Comparison of ENCODE assay signal across 21 mouse cellular contexts in the genomic region with DNA sequence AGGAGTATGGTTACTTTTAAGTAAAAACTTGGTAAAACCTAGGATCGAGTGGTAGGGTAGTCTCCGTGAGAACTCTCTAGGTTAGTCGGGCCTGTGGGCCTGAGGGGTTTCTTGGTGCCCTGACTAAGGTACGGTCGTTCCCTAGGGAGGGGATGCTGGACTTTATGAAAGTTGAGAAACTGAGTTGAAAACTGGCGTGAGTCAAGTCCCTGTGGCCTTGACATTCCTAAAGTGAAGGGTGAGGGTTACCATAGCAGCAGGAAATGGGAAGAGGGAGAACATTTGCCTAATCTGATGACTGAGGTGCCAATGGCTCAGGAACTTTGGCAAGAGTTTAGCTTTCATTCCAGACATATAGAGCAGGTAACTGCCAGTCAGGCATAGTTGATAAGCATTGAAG.
DNase-seq lines count a peak whose midpoint lies in the region.
"Had no signal": no experiment of that assay in that cellular context is flagged by ENCODE, and none has a peak within 500 bp of the region (broad histone marks: within the 10 kb centered on the region; RNA-seq: fewer than 3 reads in every experiment).

No protein-coding gene starts in this region.

- no peaks in the 10 kb centered on the region for H3K9me3 ChIP-seq in midbrain, embryonic 10.5 days (replicated peaks)
- H3K9me3 ChIP-seq: embryonic facial prominence, embryonic 10.5 days; embryonic facial prominence, embryonic 12.5 days; forebrain, embryonic 13.5 days; forebrain, embryonic 15.5 days had no signal

- no peak overlapping the region for H3K27ac ChIP-seq in midbrain, embryonic 10.5 days (replicated peaks)
- H3K27ac ChIP-seq: embryonic facial prominence, embryonic 10.5 days; embryonic facial prominence, embryonic 12.5 days; forebrain, embryonic 13.5 days; forebrain, embryonic 15.5 days had no signal

- peaks cover 6% of the 10 kb centered on the region for H3K4me1 ChIP-seq in midbrain, embryonic 10.5 days
- H3K4me1 ChIP-seq: embryonic facial prominence, embryonic 10.5 days; forebrain, embryonic 13.5 days; forebrain, embryonic 15.5 days had no signal

- H3K4me3 ChIP-seq in midbrain, embryonic 10.5 days: no peak overlapping the region
- H3K4me3 ChIP-seq: embryonic facial prominence, embryonic 10.5 days; embryonic facial prominence, embryonic 12.5 days; forebrain, embryonic 13.5 days; forebrain, embryonic 15.5 days had no signal

- no peaks in the 10 kb centered on the region for H3K27me3 ChIP-seq in midbrain, embryonic 10.5 days (ENCODE audit: low read depth, poor library complexity, severe bottlenecking)
- H3K27me3 ChIP-seq: CH12.LX; embryonic facial prominence, embryonic 12.5 days; forebrain, embryonic 13.5 days; forebrain, embryonic 15.5 days had no signal

- 66% methylated on average over 6 of the region's 6 CpGs for WGBS in midbrain, embryonic 10.5 days

- H3K36me3 ChIP-seq in midbrain, embryonic 10.5 days: no peaks in the 10 kb centered on the region
- H3K36me3 ChIP-seq: embryonic facial prominence, embryonic 10.5 days; embryonic facial prominence, embryonic 12.5 days; forebrain, embryonic 15.5 days; G1E had no signal

- DNase-seq in adrenal gland, adult (ENCODE audit: inconsistent age in 2 of 2, low spot score in 1 of 2): peak; percentile 36 to 71
- DNase-seq in adrenal gland, postnatal 25 days: no peak
- peak; percentile 7 for DNase-seq in adrenal gland, postnatal 14 days
- no peak for DNase-seq in adrenal gland, adult 18-20 months (ENCODE audit: low spot score in 2 of 2)
- DNase-seq in 3134 (ENCODE audit: extremely low read depth, insufficient read length, low spot score) (peak; percentile 50), R1 (ENCODE audit: low read depth, low spot score) (peak; percentile 21)
- DNase-seq in midbrain, embryonic 10.5 days (ENCODE audit: low spot score): no peak
- no peak for DNase-seq in c-Kit-positive CD71-positive TER-119-positive erythroid progenitor cells, embryonic 14.5 days (ENCODE audit: low spot score)
- DNase-seq: B cell, adult 2 months; cerebellum, adult 11 months; cerebellum, adult 18-20 months; cerebellum, adult 8-10 months; cerebellum, postnatal 10 days; cerebellum, postnatal 25 days; forebrain, postnatal 0 days had no signal

Comparison
In these comparisons a context has a peak if more than half of its experiments do, and no peak if none do; other contexts are left out.
1. DNase-seq: peak in adrenal gland, adult (2 of 2), adrenal gland, postnatal 14 days (single experiment), 3134 (single experiment) and R1 (single experiment); none in adrenal gland, postnatal 25 days (single experiment), adrenal gland, adult 18-20 months (0 of 2), midbrain, embryonic 10.5 days (single experiment) and c-Kit-positive CD71-positive TER-119-positive erythroid progenitor cells, embryonic 14.5 days (single experiment).